Mouse (Mus musculus): ENCODE data around the gene Cenpp. TPM values are rescaled to one million over a fixed set of nuclear protein-coding genes. Genes with fewer than 3 reads are reported as not detected.

Cenpp gene
- under 1 TPM; 0.78 to 0.92 TPM for total RNA-seq (2021)
- long read RNA-seq, experiment 1, partial matches to known transcripts: 0 of 4 reads
- long read RNA-seq, experiment 1, other reads (novel, unspliced or antisense): 3 of 4 reads
- long read RNA-seq, experiment 2, partial matches to known transcripts: 0 of 7 reads
- long read RNA-seq, experiment 2, other reads (novel, unspliced or antisense): 6 of 7 reads

DNA sequence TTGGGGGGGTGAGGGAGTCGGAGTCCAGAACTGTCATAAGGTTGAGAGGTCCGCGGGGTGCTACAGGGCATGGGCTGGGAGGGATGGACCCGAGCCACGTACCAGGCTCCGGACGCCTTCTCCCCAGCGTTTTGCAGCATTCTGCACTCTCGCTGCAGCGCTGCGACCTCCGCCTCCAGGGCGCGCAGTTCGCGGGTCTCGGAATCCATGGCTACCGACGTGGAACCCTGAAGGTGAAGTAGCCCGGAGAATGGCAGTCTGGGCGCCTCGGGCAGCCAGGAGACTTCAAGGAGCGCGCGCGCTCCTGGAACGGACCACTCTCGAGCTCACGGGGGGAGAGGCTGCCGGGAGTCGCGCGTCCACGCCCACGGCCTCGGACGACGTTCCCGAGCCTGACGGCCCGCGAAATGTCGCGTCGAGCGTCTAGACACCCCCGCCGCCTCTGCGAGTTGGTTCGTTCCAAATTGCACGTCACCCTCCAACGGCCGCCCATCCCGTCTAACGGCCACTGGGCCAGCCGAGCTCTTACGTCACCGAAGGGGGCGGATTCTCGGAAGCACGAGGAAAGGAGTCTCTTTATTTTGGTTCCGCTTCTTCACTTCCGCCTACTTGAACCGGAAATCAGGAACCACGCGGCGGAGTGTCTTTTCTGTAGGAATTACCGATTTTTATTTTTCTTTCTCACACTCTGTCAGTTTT, at the start of gene Cenpp, which contains the start of gene Nol8:
Gene Cenpp, minus strand, starts transcription at position 305 of the 699 bp plus-strand sequence.
Gene Nol8, plus strand, starts transcription at position 598 of the 699 bp plus-strand sequence.
- peak; percentile 98 for DNase-seq

- no peak for DNase-seq
Observed at GRCm38 (mm10) chr13:49691056-49691455, 38.5 kb upstream of the Cenpp start.

DNA sequence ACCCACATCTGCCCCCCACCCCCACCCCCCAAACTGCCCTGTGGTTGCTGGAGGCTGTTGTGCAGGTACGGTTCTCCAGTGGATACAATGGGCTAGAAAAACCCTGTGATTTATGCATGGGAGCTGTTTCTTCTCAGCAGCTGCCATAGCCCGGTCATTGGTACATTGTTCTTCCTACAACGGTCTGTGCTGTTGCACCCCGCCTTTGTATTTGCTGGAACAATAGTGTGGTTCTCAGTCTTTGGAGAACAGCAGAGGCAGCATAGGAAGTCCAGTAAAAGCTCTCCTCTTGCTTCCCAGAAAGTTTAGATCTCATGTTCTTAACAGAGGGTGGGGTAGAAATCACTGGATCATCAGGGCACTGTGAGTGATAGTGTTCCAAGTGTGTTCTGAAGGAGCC, 31.7 kb upstream of the Cenpp start:
- DNase-seq: no peak

GRCm38 (mm10) chr13:49682233-49682846, 29.8 kb upstream of the Cenpp start:
- no peak for DNase-seq

DNA sequence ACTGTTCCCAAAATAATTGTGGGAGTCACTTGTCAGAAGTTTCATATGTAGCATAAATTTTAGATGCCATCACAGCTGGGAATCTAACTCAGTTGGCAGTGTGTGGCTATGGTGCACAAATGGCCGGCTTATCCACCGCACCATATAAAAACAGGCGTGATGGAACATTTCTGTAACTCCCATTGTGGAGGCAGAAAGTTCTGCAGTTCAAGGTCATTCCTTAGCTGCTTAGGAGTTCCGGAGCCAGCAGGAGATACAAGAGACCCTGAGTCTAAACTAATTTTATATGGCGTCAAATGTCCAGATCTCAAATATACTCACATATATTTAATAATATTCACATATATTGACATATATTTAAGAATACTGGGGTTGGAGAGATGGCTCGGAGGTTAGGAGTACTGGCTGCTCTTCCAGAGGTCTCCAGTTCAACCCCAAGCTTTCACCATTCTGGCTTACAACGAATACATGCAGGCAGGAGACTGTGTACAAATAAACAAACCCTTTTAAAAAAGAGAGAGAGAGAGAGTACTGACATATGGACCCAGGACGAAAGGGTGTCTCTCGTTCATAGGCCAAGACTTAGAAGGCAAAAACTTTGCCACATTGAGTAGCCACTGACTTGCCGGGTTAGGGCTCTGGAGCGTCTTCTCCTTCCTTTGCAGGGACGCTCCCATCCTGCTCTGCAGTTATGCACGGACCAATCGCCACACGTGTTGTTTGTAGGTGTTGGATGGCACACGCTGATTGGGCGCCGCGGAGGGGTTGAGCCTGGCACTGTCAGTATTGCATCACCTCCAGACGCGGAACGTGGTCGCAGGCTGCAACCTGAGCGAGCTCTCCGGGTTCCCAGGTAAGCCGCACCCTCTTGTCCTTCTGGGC, 29.0 kb upstream of the Cenpp start, which contains the start of gene Iars:
Gene Iars, plus strand, starts transcription at position 750 of the 882 bp plus-strand sequence.
- peak; percentile 96 for DNase-seq

DNA sequence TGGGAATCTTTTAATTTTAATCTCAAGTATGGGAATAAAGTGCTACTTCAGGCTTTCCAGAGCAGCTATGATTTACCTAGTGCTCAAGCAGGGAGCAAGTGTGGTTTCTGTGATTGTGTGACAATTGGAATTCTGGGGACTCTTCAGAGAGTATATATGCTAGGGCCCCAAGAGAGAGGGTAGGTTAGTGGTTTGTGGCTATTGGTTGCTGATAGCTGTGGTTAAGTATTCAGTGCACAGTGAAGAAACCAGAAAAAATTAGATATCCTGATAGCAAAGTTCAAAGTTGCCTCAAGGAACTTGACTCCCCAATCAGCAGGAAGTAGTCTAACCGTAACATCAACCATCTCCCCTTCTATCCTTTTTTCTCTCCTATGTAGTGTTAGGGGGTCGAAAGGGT, 25.2 kb upstream of the Cenpp start:
- DNase-seq: no peak

GRCm38 (mm10) chr13:49653180-49653541, 576 bp upstream of the Cenpp start:
- no peak for DNase-seq

DNA sequence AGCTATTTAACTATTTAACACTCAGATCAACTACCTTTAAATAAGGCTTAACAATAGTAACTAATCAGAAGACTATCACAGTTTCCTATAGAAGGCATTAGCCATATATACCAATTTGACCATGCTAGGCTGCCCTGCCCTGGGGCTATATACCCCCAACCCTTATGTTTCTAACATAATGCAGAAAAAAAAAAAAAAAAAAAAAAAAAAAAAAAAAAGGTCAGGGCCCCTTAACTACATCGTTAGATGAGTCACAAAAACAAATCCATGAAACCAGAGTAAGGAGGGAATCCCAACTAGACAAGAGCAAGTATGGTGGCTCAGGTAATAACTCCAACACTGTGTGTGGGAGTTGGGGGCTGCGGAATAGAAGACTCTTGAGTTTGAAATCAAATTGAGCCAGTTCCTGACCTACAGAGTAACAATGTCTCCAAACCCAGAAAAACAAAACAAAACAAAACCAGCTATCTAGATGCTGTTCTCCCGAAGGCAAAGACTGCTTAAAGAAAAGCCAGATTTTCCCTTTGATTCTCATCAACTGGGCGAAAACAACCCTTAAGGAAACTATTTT, 719 bp downstream of the Cenpp start:
- no peak for DNase-seq

DNA sequence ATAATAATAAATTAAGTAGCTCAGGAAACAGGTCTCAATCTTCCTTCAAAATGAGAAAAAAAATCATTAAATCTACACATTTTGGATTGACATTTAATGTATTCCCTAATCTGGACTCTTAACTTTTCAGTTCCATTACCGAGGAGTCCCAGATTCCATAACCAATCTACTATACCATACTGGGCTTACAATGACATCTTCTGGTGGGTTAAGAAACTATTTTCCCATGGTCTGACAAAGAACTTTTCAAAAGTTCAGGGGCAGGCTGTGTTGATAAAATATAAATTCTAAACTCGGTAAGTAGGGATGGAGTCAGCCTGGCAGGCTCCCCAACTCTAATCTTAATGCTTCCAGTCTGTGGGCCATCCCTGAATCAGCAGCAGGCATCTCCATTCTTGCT, 1.4 kb downstream of the Cenpp start:
- DNase-seq: no peak

GRCm38 (mm10) chr13:49646019-49646418, 6.6 kb downstream of the Cenpp start:
- DNase-seq: no peak

DNA sequence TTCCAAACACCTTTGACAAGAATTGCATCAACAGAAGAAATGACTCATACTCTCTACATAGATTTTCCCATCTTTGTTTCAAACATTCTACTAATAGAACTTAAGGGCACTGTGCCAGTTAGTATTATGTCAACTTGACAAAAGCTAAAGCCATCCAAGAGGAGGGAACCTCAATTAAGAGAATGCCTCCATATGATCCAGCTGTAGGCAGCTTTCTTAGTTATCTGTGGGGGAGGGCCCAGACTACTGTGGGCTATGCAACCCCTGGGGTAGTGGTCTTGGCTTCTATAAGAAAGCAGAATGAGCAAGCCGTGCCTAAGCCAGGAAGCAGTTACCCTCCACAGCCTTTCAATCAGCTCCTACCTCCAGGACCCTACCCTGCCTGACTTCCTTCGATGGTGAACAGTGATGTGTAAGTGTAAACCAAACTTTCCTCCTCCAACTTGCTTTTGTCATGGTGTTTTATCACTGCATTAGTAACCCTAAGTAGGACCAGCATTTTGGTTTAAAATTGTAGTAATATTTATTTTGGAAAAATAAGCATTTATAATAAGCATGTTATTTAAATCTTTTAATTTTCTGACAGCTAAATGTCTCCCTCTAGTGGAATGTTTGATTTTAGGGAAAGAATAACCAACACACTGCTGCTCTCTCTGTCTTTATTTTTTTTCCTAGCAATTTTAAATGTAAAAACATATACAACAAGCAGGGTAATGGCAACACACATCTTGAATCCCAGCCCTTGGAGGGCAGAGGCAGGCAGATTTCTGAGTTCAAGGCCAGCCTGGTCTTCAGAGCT, 7.7 kb downstream of the Cenpp start:
- no peak for DNase-seq

GRCm38 (mm10) chr13:49643669-49644362, 8.8 kb downstream of the Cenpp start:
- no peak for DNase-seq

- no peak for DNase-seq
Observed at GRCm38 (mm10) chr13:49642650-49643049, 9.9 kb downstream of the Cenpp start.

DNA sequence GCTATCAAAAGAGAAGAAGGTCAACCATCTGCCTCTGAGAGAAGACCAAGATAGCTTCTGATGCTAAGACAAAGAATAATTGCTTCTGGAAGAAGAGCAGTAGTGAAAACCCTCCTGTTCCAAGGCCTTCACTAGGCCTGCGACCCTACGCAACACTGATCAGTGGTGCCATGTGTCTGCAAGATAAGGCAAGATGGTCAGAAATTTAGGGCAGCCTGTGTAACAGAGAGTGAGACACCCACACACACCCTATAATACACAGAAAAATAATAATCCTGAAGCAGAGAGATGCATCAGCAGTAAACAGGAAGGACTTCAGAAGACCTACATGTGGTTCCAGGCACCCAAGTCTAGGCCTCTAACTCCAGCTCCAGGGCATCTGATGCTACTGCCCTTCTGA, 12.6 kb downstream of the Cenpp start:
- no peak for DNase-seq

DNA sequence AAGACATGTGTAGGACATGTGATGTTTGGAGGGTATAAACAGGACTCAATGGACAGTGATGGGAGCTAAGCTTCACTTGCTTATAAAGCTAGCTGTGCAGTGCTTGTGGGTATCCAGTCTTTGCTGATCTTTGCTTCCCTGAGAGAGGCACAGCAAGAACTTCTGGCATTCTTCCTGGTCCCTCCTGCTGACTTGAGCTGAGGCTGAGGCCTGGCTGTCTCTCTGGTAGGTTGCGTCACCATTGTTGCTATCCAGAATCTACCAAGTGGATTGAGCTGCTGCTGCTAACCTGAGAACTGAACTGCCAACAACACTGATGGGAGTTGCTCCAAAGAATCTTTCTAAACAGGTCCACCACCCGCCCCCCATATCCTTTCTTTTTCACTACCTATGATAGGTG, 23.5 kb downstream of the Cenpp start:
- peak; percentile 22 for DNase-seq

DNA sequence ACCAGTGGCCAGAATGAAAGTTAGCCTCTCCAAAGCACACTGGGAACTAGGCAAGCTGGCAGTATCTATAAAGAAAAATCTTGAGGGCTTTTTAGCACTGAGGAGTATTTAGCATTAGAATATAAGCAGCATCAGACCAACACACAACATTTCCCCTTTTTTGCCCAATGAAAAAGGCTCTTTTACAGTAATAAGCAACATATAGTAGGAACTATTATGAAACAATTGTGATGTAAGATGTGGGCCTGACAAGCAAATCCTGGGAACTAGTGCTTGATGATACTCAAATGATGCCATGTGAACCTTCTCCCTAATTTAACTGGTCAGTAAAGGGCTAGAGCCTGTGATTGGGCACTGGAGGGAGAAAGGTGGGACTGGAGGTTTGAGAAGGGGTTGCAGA, 24.4 kb downstream of the Cenpp start:
- no peak for DNase-seq

GRCm38 (mm10) chr13:49623216-49623615, 29.4 kb downstream of the Cenpp start:
- no peak for DNase-seq

- DNase-seq: no peak
Observed at GRCm38 (mm10) chr13:49618365-49618764, 34.2 kb downstream of the Cenpp start.

GRCm38 (mm10) chr13:49617021-49617420, 35.6 kb downstream of the Cenpp start:
- DNase-seq: no peak

DNA sequence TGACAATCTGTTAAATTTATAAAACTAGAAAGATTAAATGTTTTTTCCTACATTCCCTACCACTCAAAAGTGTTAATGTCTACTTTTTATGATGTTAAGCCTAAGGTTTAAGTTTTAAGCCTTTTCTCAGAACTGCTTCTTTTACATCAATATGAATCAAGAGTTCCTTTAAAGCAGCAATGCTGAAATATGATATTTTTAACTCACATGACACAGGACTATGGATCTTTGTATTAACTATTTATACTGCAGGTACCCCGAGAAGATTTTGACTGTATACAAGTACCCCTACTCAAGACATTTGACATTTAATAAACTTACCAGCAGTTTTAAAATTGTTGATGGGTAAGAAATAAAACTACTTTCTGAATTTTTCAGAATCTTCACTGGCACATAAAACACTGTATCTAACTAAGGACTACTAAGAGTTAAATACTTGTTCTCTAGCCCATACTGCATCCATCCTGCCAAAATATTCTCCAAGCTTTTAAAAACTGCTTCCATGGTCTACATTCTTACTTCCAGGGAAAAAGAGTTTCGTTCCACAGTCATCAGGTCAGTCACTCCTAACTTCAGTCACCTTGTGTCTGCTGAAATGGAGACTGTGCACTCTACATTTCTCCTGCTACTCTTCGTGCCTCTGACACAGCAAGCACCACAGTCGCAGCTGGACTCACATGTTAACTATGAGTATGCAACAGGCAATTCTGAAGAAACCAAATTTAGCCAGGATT, 43.8 kb downstream of the Cenpp start:
- no peak for DNase-seq

All from gastrocnemius, postnatal 25 days (tissue).